Mouse (Mus musculus) CD4-positive, CD25-positive, alpha-beta regulatory T cell, adult 2 months (primary cell): ENCODE measurements at regions not wholly inside any gene's neighbourhood (a gene's known extent, or its start where the extent isn't known, plus 50 kb on each side); places are given as distances from the start of the nearest gene placed in this dataset.
A peak's percentile ranks its signal among the peaks of the same experiment; 100 is the strongest.

ENCODE experiments used
- DNase-seq: peaks from one replicate; pipeline ENCODE4 v3.0.0-alpha.2; 2012; ENCODE audit warnings: low read depth, low spot score

- peak; percentile 38 for DNase-seq
Measured at GRCm38 (mm10) chr8:93591608-93592301, 56.1 kb upstream of the Ces5a start.

GRCm38 (mm10) chr8:93592302-93592651, 56.6 kb upstream of the Ces5a start:
- no peak for DNase-seq

GRCm38 (mm10) chr8:93598613-93599121, 63.0 kb upstream of the Ces5a start:
- no peak for DNase-seq

GRCm38 (mm10) chr8:93599306-93599705, 63.7 kb upstream of the Ces5a start:
- DNase-seq: no peak

DNA sequence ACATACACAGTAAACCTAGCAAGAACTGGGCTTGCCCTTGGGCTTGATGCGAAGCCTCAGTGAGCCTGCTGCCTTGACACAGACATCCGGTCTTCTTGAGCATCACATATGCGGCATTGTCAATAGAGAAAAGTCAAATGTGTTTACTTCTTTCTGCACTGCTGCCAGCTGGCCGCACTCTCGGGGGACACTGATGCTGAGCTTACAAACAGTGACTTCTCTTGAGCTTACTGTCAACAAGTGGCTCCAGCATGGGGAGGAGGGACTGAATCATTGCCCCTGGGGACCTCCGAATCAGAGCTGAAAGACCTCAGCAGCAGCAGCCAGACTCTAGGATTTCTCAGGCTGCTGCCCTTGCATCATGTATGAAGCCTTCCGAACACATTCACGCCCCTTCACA, 64.1 kb upstream of the Ces5a start:
- no peak for DNase-seq

DNA sequence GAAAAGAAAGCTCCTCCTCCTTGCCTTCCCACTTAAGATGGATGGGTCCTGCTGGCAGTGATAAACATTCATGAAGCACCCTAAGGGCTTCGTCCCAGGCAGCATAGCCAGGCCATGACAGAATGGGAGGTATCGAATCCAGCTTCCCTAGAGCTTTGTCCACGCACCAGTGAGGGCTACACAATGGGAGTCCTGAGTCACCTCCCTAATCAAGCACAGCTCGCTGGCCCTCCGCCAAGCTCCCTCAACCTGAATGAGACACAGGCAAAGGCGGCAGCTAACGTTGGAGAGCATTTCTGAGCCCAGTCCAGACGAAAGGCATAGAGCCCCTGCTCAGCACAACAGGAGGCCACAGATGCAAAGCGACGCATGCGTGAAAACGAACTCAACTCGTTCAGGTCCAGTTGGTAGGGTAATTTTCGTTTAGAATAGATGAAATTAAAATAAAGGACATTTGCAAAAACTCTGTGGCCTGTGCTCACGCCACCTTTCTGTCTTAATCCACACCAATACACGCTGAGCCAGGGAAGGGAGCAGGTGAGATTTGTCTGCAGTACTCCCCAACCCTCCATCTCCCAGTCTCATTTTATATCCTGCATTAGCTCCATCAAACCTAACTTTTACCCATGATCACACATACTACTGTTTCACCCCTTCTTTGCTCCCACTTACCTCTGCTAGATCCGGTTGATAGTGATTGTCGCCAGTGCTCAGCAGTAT, 91.3 kb upstream of the Ces5a start:
- no peak for DNase-seq

DNA sequence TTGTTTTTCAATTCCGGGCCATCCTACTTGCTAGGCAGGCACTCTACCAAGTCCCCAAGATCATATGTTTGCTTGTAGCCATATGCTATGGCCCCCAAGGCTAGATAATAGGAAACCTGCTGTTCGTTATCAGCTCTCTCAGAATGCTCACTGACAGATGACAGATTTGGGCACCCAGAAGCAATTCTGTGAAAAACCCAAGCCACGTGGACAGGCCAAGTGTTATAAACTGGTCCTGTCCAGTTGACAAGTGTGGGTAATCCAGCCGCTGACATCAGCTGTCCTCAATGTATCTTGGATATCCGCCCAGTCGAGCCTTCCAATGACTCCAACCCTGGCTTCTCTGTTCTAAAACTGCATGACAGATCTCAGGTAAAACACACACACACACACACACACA, 92.0 kb upstream of the Ces5a start:
- DNase-seq: no peak

GRCm38 (mm10) chr8:93632896-93633295, 97.3 kb upstream of the Ces5a start:
- DNase-seq: no peak

GRCm38 (mm10) chr8:93642770-93643169, 107.1 kb upstream of the Ces5a start:
- no peak for DNase-seq

GRCm38 (mm10) chr8:93643471-93644215, 108.0 kb upstream of the Ces5a start:
- DNase-seq: no peak

GRCm38 (mm10) chr8:93653421-93653820, 117.8 kb upstream of the Ces5a start:
- no peak for DNase-seq

DNA sequence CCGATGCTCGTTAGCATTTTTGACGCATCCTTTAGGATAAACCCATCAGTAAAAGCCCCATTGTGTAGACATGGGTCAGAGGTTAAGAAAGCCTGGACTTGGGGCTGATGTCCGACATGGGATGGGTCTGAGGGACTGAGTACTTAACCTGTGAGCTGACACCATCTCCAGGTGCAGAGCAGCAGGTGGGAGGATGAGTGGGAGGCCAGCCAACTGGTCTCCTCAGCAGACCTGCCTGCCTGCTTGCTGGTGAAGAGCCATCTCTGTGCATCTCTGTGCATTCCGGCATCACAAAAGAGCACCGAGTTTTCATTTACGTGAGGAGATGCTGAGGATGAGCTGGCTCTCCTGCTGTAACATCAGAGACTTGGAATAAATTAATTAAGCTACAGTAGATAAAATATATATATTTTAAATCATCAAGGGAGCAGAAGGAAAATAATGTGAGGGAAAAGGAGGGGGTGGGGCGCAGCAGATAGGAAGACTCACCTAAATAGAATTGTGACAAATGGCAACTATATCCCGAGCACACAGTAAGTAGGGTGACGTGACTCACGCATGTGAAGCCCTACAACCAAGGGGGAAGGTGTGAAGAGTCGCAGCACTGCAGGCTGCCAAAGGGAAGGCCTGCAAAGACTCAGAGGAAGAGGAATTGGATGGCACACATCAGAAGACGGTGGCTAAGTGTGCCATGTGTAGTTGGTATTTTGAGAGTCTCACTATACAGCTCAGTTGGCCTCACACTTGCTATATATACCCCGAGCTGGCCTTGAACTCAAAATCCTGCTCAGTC, 118.5 kb upstream of the Ces5a start:
- DNase-seq: no peak

DNA sequence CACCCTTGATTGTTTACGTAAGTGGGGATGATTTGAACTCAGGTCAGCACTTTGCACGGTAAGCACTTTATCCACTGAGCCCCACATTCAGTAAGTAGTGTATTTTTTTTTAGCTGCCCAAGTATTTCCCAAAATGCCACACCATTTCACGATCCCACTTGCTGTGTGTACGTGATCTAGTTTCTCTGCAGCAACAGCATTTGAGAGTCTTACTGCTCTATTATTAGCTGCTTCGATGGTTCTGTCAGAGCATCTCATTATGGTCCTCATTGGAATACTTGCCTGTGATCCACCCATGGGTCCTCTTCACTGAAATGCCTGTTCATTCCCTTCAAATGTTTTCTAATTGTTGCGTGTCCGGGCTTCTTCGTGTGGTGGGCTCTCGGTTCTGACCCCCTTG, 120.1 kb upstream of the Ces5a start:
- DNase-seq: no peak

- DNase-seq: peak; percentile 44
Measured at GRCm38 (mm10) chr8:93661739-93662138, 126.1 kb upstream of the Ces5a start.

- no peak for DNase-seq
Measured at GRCm38 (mm10) chr8:93662219-93662618, 126.6 kb upstream of the Ces5a start.

DNA sequence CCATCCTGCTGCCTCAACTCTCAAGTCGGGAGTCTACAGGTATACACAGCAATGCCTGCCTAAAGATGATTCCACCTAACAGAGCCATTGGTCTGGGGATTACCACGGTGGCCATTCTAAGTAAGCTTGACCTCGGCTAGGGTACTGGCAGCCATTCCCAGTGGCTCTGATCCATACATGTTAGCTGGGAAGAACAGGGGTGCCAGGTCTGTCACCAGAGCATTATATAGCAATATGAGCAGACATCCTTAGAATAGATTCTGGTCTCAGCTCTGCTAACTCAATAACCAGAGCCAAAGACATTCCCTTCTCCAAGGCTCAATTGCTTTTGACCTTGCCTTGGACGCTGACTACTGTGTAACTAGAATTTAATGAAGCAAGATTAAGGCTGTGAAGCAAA, 128.2 kb upstream of the Ces5a start:
- no peak for DNase-seq

GRCm38 (mm10) chr8:93668306-93668705, 132.7 kb upstream of the Ces5a start:
- DNase-seq: no peak

- DNase-seq: no peak
Measured at GRCm38 (mm10) chr8:93674721-93675120, 135.0 kb upstream of the Gnao1 start.

DNA sequence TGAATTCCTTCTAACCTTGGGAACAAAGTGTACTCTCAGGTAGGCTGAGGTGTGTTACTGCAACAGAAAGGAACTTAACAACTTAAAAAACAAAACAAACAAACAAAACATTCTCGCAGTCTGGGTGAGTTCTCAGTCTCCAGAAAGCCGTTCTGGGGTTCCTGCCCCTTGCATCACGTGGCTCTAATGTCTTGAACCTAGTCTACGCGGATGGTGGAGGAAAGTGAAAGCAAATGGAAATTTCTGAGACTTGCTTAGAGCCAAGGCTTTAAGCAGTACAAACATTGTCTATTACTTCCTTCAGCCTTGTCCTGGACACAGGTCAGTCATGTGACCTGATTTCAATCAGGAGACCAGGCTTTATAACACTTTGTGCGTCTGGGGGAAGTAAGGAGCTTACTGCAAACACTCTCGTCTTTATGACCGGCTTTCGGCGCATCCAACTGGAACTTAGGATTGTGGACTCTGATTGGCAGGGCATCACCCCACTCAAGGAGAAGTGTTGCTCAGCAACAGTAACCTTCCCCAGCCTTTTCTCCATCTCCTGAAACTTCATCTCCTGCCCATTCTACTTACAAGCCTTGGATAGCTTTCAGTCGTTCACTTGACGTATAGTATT, 125.9 kb upstream of the Gnao1 start:
- DNase-seq: no peak

GRCm38 (mm10) chr8:93684392-93684791, 125.4 kb upstream of the Gnao1 start:
- no peak for DNase-seq

DNA sequence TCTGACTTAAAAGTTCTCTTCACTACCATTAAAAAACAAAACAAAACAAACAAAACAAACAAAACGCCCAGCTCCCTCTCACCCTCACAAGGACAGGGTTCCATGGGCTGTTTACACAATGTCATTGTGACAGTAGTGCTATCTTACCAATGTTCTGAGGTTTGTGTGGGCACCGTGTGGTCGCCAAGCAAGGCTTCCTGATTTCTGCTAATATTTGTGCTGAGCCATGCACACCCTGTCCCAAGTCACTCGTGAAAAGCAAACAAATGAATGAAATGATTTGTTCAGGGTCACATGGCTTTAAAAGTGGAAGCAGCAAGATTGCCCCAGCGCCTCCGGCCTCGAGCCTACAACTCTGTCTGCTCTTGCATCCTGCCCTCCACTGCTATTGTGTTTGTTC, 120.9 kb upstream of the Gnao1 start:
- DNase-seq: no peak
